Mouse (Mus musculus) megakaryocyte, embryonic 14.5 days (primary cell): ENCODE results near the gene Sh3bp4.

Experiments
- FLI1 ChIP-seq: IDR thresholded peaks from 2 replicates; pipeline ENCODE4 v1.6.1; 2012; ENCODE audit warnings: low read length, inconsistent platforms, mixed read lengths
- GATA1 ChIP-seq: IDR thresholded peaks from 3 replicates; pipeline ENCODE4 v1.6.1; 2012; ENCODE audit warnings: mixed read lengths, low read length, inconsistent platforms, borderline replicate concordance

- TF ChIP-seq GATA1 (no peak), FLI1 (no peak)
Measured at GRCm38 (mm10) chr1:89112544-89112943, 42.3 kb downstream of the Sh3bp4 start.
